Mouse (Mus musculus): ENCODE results near the gene Ulbp1.

- TF ChIP-seq POLR2A (IDR thresholded peaks at IDR 0.05; ENCODE audit: borderline replicate concordance, extremely low read depth, insufficient read depth, insufficient read length, poor library complexity, severe bottlenecking) (no peak), CTCF (IDR thresholded peaks at IDR 0.05; ENCODE audit: borderline replicate concordance, extremely low read depth, insufficient read depth, insufficient read length) (no peak)
Measured at GRCm38 (mm10) chr10:7483650-7484049, 10.2 kb upstream of the Ulbp1 start.
